Mouse (Mus musculus) megakaryocyte, embryonic 14.5 days (primary cell): Measurements from ENCODE around the gene Prkra.

ENCODE experiments used
- FLI1 ChIP-seq: IDR thresholded peaks from 2 replicates; pipeline ENCODE4 v1.6.1; 2012; ENCODE audit warnings: low read length, inconsistent platforms, mixed read lengths
- GATA1 ChIP-seq: IDR thresholded peaks from 3 replicates; pipeline ENCODE4 v1.6.1; 2012; ENCODE audit warnings: mixed read lengths, low read length, inconsistent platforms, borderline replicate concordance

- no peak for TF ChIP-seq GATA1
- TF ChIP-seq FLI1 = no peak
These were observed 45.6 kb downstream of the Prkra start for GRCm38 (mm10) chr2:76602256-76602655.
